Mouse (Mus musculus): Measurements from ENCODE around the gene Eif2ak2.

GRCm38 (mm10) chr17:78916369-78916813 is 34.0 kb upstream of the Eif2ak2 start, which contains the start of gene Cebpzos:
- TF ChIP-seq MYOG (IDR thresholded peaks at IDR 0.05; ENCODE audit: control insufficient read depth in 1 of 3, insufficient read depth in 1 of 3, insufficient read length in 2 of 3, low read depth in 2 of 3) (no peak), CEBPB (IDR thresholded peaks at IDR 0.05; ENCODE audit: insufficient read depth, poor library complexity, severe bottlenecking) (no peak)

All from myocyte (in vitro differentiated cells).